Mouse (Mus musculus) ovary, adult 18-20 months (tissue): ENCODE data around the gene Clca2.

Experiments
- DNase-seq: peaks from one replicate; pipeline ENCODE4 v3.0.0; 2022; ENCODE audit warnings: low spot score, mixed read lengths

Clca2 gene

GRCm38 (mm10) chr3:145099291-145099690 is at the start of gene Clca2:
TSS of gene Clca2 (minus strand) at chr3:145099443.
- DNase-seq: no peak

- no peak for DNase-seq
Observed at GRCm38 (mm10) chr3:145147952-145148351, 48.7 kb upstream of the Clca2 start.

GRCm38 (mm10) chr3:145147483-145147882 is 48.2 kb upstream of the Clca2 start:
- DNase-seq: no peak

DNA sequence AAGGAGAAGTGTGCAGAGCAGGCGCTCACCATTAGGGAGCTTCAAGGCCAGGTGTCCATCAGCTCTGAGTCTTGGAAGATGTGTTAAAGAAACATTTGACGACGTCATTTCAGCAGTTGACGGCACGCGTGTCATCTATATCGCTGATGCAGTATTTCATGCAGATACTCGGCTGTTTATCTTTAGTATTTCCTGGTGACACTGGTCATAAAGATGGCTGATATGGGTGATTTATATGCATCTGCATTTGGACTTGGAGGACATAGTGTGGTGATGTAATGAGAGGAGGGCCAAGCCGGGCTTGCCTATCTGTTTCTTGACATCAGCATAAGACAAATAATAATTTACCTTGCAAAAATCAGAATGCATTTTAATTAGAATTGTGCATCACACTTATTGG is 47.6 kb upstream of the Clca2 start:
- DNase-seq: no peak

DNA sequence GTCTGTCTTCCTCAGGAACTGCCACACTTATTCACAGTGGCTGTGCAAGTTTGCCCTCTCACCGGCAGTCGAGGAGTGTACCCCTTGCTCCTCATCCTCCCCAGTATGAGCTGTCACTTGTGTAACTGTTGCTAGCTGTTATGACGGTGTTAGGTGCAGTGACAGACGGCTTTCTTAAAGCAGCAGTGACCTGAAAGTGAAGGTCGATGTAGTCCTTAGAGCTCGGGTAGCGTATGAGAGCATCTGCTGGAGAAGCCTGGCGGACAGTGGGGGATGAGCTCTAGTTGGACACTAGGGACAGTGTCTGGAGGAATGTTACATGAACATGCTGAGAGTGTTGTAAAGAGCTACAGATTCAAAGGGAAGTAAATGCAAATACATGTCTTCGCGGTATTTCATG is 44.6 kb upstream of the Clca2 start:
- no peak for DNase-seq

DNA sequence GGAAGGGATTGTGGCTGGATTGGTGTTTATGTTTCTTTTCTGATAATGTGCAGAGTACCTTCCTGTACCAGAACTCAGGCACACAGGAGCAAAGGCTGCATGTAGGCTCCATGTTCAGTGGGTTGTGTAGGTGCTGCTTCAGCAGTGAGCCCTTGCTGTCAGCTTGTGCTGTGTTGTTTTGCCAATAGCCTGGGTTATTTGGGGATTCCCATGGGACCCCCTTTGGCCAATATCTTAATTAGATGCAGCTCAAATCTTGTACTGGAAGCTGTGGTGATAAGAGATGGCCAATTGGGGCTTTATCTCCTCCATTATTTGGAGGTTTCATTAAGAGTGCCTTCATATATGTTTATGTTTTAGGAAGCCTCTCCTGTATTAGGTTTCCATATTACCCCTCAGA is 43.7 kb upstream of the Clca2 start:
- no peak for DNase-seq

DNA sequence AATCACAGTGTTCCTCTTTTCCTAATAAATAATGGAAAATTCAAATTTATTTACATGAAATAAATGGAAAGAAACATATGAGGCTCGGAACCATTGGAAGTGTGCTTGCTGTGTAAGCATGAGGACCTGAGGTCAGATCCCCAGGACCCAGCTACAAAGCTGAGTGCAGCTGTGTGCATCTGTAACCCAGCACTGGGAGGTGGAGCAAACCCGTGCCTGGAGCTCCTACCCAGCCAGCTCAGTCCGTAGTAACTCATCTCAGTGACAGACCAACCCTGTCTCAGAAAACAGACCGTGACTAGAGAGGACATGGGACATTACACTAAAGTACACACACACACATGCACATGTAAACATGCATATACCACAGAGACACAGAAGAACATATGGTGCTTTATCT is 41.0 kb upstream of the Clca2 start:
- no peak for DNase-seq

- no peak for DNase-seq
Observed at GRCm38 (mm10) chr3:145131210-145131868, 32.1 kb upstream of the Clca2 start.

- no peak for DNase-seq
Observed at GRCm38 (mm10) chr3:145129356-145129755, 30.1 kb upstream of the Clca2 start.

GRCm38 (mm10) chr3:145126618-145127017 is 27.4 kb upstream of the Clca2 start:
- no peak for DNase-seq

- DNase-seq: no peak
Observed at GRCm38 (mm10) chr3:145119425-145119824, 20.2 kb upstream of the Clca2 start.

DNA sequence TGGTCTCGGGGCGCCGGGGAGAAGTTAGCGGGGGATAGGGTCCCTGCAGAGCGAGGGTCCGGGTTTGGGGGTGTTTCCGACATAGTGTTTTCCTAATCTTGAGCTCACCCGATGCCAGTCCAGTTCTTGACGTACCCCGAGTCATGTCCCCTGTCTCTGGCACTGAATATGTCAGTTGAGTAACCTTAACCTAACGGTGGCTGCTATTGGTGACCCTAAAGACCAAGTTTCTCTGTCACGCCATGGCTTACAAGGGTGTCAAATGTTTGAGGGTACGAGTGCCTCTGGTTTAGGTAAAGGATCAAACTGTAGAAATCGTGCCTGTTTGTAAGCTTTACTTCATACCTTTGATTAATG is 19.7 kb upstream of the Clca2 start:
- DNase-seq: no peak

- DNase-seq: peak; percentile 94
Observed at GRCm38 (mm10) chr3:145118254-145119001, 19.2 kb upstream of the Clca2 start, which contains the start of gene Odf2l. TSS of gene Odf2l (plus strand) at chr3:145118588.

DNA sequence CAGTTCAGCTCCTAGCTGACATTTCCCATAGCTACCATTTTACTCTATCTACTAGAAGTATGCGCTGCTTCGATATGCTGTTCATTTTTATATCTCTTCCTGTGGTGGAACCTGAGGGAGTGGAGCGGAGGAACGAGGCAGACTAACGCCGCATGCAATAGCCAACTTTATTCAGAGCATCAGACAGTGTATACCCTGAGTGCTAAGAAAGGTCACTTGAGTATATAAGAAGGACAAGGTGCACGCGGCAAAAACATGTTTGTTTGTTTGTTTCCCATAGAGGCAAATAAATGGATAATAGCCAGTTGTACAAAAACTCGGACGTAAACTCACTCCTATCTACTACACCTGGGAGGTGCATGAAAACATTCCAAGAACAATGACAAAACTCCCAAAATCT is 18.4 kb upstream of the Clca2 start:
- DNase-seq: no peak

DNA sequence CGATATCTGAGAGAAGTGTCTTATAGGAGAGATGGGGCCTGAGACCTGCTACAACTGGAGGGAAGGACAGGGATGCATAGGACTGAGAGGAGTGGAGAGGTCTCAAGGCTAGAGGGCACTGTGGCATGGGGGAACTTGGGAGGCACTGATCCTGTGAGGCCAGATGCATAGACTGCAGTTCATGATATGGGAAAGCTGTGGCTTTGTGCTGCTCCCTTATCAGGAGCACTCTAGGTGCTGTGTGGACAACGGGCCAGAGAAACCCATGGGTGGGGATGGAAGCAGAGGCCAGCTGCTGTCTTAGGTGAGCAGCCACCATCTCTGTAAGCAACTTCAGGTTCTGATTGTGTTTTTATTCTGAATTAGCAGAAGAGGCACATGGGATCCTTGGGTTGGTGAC is 15.9 kb upstream of the Clca2 start:
- DNase-seq: no peak

DNA sequence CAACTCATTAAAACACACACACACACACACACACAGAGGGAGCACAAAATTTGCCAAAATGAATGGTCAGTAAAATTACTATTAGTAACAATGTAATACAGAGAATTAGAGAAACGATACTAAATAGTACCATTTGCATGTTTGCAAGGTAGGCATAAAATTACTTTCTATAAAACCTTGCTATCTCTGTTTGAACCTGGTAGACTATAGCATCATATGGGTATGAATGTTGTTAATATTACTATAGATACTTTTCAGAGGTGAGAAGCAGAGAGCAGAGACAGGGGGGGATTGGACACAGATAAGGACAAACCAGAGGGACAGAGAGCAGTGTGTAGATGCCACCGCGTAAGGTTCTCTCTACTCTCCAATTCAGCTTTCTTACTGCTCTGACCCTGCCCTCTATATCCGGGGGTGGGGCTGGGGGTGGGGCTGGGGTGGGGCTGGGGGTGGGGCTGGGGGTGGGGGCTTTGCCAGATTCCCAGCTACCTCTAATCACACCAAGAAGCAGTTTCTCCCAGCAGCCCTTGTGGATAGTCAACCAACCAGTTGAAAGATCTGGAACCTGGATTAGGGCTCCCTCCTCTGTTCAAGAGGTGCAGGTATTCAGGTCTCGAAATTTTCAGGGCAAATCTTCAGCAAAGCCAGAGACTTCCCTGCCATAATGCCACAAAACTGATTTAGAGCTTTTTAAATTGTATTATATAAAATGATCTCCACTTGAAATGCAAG is 6.7 kb upstream of the Clca2 start:
- no peak for DNase-seq

GRCm38 (mm10) chr3:145105076-145105772 is 6.0 kb upstream of the Clca2 start:
- no peak for DNase-seq

DNA sequence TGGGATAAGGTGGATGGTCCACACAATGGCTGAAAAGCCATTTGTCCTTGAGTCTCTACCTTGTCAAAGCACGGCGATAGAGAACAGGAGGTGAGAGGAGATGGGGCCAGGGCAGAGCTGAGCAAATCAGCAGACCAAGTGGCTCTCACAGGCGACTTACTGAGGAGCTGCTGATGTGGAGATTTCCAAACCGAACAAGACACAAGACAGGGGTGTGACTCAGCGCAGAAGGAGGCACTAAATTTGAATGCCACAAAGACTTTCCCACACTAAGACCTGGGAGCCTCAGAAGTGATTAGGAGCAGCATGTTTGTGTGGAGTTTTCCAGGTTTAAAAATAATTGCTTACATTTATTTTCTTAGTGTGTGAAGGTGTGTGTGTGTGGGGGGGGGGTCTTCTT is 4.5 kb upstream of the Clca2 start:
- no peak for DNase-seq

DNA sequence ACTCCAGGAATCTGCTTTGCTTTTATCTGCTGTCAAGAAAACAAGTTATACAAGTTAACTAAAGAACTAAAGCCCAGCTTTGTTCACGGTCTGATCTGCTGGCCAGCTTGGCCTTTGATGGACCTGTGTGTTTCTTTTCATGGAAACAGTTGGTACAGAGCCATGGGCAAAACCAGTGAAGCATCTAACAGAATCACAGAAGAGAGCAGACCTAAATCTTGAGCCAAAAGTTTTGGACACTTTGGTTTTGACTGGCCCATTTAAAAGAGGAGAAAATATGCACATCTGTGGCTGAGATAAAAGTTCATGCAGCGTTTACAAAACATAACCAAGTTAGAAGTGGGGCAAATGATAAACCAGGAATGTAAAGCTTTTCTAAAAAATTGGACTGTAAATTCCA is 4.1 kb upstream of the Clca2 start:
- DNase-seq: no peak

DNA sequence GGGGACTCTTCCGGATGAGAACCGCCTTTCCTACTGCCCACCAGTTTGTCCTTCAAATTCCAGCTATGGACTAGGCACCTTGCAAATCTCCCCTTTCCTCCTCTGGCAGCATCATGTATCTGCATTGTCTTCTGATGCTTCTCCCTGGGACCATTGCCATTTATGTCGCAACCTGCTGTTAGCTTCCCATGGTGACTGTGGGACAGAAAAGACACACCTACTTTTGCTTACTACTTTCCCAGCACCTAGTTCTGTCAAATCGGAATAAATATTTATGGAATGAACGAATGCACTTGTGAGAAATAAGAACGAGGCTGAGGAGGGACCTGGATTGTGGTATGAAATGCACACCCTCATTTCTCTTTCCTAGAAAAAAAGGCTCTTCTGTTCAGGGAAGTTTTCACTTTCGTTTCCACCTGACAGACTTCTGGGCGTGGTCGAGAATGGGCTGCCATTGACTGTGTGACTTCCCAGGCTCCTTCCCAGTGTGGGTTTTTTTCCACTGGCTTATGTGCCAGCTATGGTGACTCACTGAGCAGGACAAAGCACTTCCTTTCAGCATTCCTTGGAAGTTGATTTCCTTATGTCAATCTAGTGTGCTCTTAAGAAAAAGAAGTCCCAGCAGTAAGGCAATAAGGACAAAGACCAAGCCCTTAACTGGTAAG is 2.8 kb upstream of the Clca2 start:
- no peak for DNase-seq

- no peak for DNase-seq
Observed at GRCm38 (mm10) chr3:145087857-145088598, 11.2 kb downstream of the Clca2 start.
